Mouse (Mus musculus): ENCODE measurements at regions not wholly inside any gene's neighbourhood (a gene's known extent, or its start where the extent isn't known, plus 50 kb on each side); places are given as distances from the start of the nearest gene placed in this dataset.

DNA sequence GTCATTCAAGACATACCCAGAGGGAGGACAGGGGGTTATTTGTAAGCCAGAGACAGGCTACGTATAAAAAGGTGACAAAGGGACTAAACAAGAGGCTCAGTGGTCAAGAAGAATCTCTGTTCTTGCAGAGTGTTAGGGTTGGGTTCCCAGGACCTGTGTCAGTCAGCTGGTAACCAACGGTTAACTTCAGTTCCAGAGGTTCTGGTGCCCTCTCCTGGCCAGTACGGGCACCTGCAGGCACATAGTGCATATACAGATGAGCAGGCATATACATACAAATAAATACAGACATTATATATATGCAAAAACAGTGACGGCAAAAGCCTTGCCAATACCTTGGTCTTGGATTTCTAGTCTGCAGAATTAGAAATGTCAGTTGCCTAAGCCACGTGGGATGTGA, 170.6 kb downstream of the Gsdmc2 start:
- TF ChIP-seq POLR2A (IDR thresholded peaks at IDR 0.05; ENCODE audit: insufficient read length, low read depth) (no peak), MYOG (IDR thresholded peaks at IDR 0.05; ENCODE audit: control insufficient read depth in 1 of 3, insufficient read depth in 1 of 3, insufficient read length in 2 of 3, low read depth in 2 of 3) (no peak), MAX (IDR thresholded peaks at IDR 0.05; ENCODE audit: low read depth) (no peak), SRF (IDR thresholded peaks at IDR 0.05; ENCODE audit: control insufficient read depth, insufficient read length, low read depth) (no peak), E2F4 (IDR thresholded peaks at IDR 0.05; ENCODE audit: insufficient read depth) (no peak), CEBPB (IDR thresholded peaks at IDR 0.05; ENCODE audit: insufficient read depth, poor library complexity, severe bottlenecking) (no peak), POLR2AphosphoS2 (IDR thresholded peaks at IDR 0.05; ENCODE audit: insufficient read length, low read depth) (no peak), MYOD1 (IDR thresholded peaks at IDR 0.05; ENCODE audit: control insufficient read depth in 1 of 3, insufficient read length in 2 of 3, low read depth in 2 of 3) (no peak), TCF3 (IDR thresholded peaks at IDR 0.05; ENCODE audit: insufficient read length, low read depth) (no peak), USF1 (IDR thresholded peaks at IDR 0.05; ENCODE audit: low read depth) (no peak)
